Mouse (Mus musculus) hindbrain, embryonic 13.5 days (tissue): Measurements from ENCODE around the gene Taf5. TPM values are rescaled to one million over a fixed set of nuclear protein-coding genes. Genes with fewer than 3 reads are reported as not detected.

Source experiments
- ATAC-seq: fragments of 200-750 bp; cut with Nextera tagmentation; 2 replicates; pipeline ENCODE4 v1.8.0; 2017; ENCODE audit warnings: moderate TSS enrichment; ENCODE audit not compliant: low FRiP score
- H3K27ac ChIP-seq: fragments of 300-500 bp; sonication (generic); 2 replicates; pipeline ENCODE4 v1.5.1; 2015; ENCODE audit warnings: inconsistent platforms, mild to moderate bottlenecking, moderate library complexity
- H3K27me3 ChIP-seq: fragments of 300-500 bp; sonication (generic); 2 replicates; pipeline ENCODE4 v1.6.1; 2015; ENCODE audit warnings: mild to moderate bottlenecking, inconsistent platforms
- H3K36me3 ChIP-seq: fragments of 300-500 bp; sonication (generic); 2 replicates; pipeline ENCODE4 v1.6.1; 2015; ENCODE audit warnings: mild to moderate bottlenecking, inconsistent platforms
- H3K4me1 ChIP-seq: fragments of 300-500 bp; sonication (generic); replicated peaks from 2 replicates; pipeline ENCODE4 v1.6.1; 2015; ENCODE audit warnings: inconsistent platforms
- H3K4me2 ChIP-seq: fragments of 300-500 bp; sonication (generic); 2 replicates; pipeline ENCODE4 v1.6.1; 2015; ENCODE audit warnings: inconsistent platforms, mild to moderate bottlenecking, moderate library complexity
- H3K4me3 ChIP-seq: fragments of 300-500 bp; sonication (generic); 2 replicates; pipeline ENCODE4 v1.5.1; 2015; ENCODE audit warnings: mild to moderate bottlenecking, inconsistent platforms
- H3K9ac ChIP-seq: fragments of 300-500 bp; sonication (generic); 2 replicates; pipeline ENCODE4 v1.6.1; 2015; ENCODE audit warnings: mild to moderate bottlenecking, inconsistent platforms
- H3K9me3 ChIP-seq: fragments of 300-500 bp; sonication (generic); 2 replicates; pipeline ENCODE4 v1.6.1; 2016; ENCODE audit warnings: inconsistent platforms
- WGBS: fragments of 180-500 bp; shearing (Covaris S2); methylation state at CpG from one replicate; pipeline ENCODE4 v1.1.7; 2015; 5-methylcytosine and 5-hydroxymethylcytosine counted together
- polyA plus RNA-seq: library from polyadenylated mRNA; unstranded; fragments of >200 nt; fragmentation: Nextera tagmentation; extraction: Ambion mirVana; gene quantifications from 2 replicates; pipeline ENCODE4 v1.2.1, GENCODE M21; 2015

The Taf5 gene
- polyA plus RNA-seq, 1 experiment from 2014 or later: 6.0 TPM

GRCm38 (mm10) chr19:47088226-47088625, 20.7 kb downstream of the Taf5 start:
- no peak overlapping the region; the same call in 1 of the 2 replicates for H3K27ac ChIP-seq
- H3K4me3 ChIP-seq: no peak overlapping the region
- H3K4me1 ChIP-seq: peaks cover 27% of the 10 kb centered on the region
- H3K27me3 ChIP-seq: no peaks in the 10 kb centered on the region
- H3K9ac ChIP-seq: no peak overlapping the region
- H3K36me3 ChIP-seq: peaks cover 30% of the 10 kb centered on the region
- H3K9me3 ChIP-seq: no peaks in the 10 kb centered on the region
- 88% methylated on average over 3 of the region's 3 CpGs for WGBS
- H3K4me2 ChIP-seq: no peak overlapping the region
- no peak for ATAC-seq

GRCm38 (mm10) chr19:47089718-47090525, 22.4 kb downstream of the Taf5 start:
- H3K27ac ChIP-seq: peak overlapping the region; percentile 90
- WGBS: 3% methylated on average over 36 of the region's 36 CpGs
- H3K36me3 ChIP-seq: peaks cover 25% of the 10 kb centered on the region
- peak overlapping the region; percentile 73 for H3K4me2 ChIP-seq
- H3K4me3 ChIP-seq: peak overlapping the region; percentile 98
- ATAC-seq: peak; percentile 76
- peak overlapping the region; percentile 99 for H3K9ac ChIP-seq
- H3K27me3 ChIP-seq: no peaks in the 10 kb centered on the region
- H3K9me3 ChIP-seq: no peaks in the 10 kb centered on the region
- peaks cover 27% of the 10 kb centered on the region for H3K4me1 ChIP-seq

- Histone ChIP-seq H3K4me1 (peaks cover 27% of the 10 kb centered on the region), H3K9me3 (no peaks in the 10 kb centered on the region), H3K36me3 (peaks cover 28% of the 10 kb centered on the region), H3K27ac (peak within 1 kb of the TSS; percentile 90), H3K4me2 (peak within 1 kb of the TSS; percentile 75), H3K4me3 (peak within 1 kb of the TSS; percentile 98), H3K27me3 (no peaks in the 10 kb centered on the region), H3K9ac (peak within 1 kb of the TSS; percentile 99)
- peak; percentile 100 for ATAC-seq
- under 1% methylated on average over 56 of the region's 56 CpGs for WGBS
Observed at GRCm38 (mm10) chr19:47090550-47091156, 23.1 kb downstream of the Taf5 start, which contains the start of the genes Usmg5 and Pdcd11. Gene Usmg5 (minus strand): TSS chr19:47090647. Gene Pdcd11 (plus strand): TSS chr19:47090768.

- Histone ChIP-seq H3K36me3 (peaks cover 98% of the 10 kb centered on the region), H3K4me3 (no peak overlapping the region), H3K9me3 (no peaks in the 10 kb centered on the region), H3K4me2 (no peak overlapping the region), H3K27ac (no peak overlapping the region), H3K9ac (no peak overlapping the region), H3K4me1 (no peaks in the 10 kb centered on the region), H3K27me3 (no peaks in the 10 kb centered on the region)
- 93% methylated on average over 5 of the region's 5 CpGs for WGBS
- ATAC-seq: no peak
Observed at GRCm38 (mm10) chr19:47101080-47101479, 33.5 kb downstream of the Taf5 start.

- Histone ChIP-seq H3K27me3 (no peaks in the 10 kb centered on the region), H3K36me3 (peaks cover 99% of the 10 kb centered on the region), H3K9me3 (no peaks in the 10 kb centered on the region), H3K9ac (no peak overlapping the region), H3K4me1 (no peaks in the 10 kb centered on the region), H3K27ac (no peak overlapping the region), H3K4me2 (no peak overlapping the region), H3K4me3 (no peak overlapping the region)
- 97% methylated on average over 9 of the region's 9 CpGs for WGBS
- ATAC-seq: no peak
Observed at GRCm38 (mm10) chr19:47104641-47105271, 37.2 kb downstream of the Taf5 start.

GRCm38 (mm10) chr19:47118634-47119033, 51.1 kb downstream of the Taf5 start:
- no peaks in the 10 kb centered on the region for H3K27me3 ChIP-seq
- H3K27ac ChIP-seq: no peak overlapping the region
- 93% methylated on average over 2 of the region's 2 CpGs for WGBS
- peaks cover 78% of the 10 kb centered on the region for H3K36me3 ChIP-seq
- no peak overlapping the region for H3K4me3 ChIP-seq
- no peaks in the 10 kb centered on the region for H3K9me3 ChIP-seq
- no peak overlapping the region for H3K4me2 ChIP-seq
- no peak for ATAC-seq
- H3K4me1 ChIP-seq: no peaks in the 10 kb centered on the region
- no peak overlapping the region for H3K9ac ChIP-seq

- WGBS: 43% methylated on average over 4 of the region's 4 CpGs
- H3K9ac ChIP-seq: no peak overlapping the region
- H3K4me2 ChIP-seq: no peak overlapping the region
- no peaks in the 10 kb centered on the region for H3K4me1 ChIP-seq
- H3K9me3 ChIP-seq: no peaks in the 10 kb centered on the region
- no peak for ATAC-seq
- H3K27me3 ChIP-seq: no peaks in the 10 kb centered on the region
- H3K4me3 ChIP-seq: no peak overlapping the region
- no peak overlapping the region for H3K27ac ChIP-seq
- peaks cover 74% of the 10 kb centered on the region for H3K36me3 ChIP-seq
Observed at GRCm38 (mm10) chr19:47121054-47121453, 53.5 kb downstream of the Taf5 start.

GRCm38 (mm10) chr19:47122802-47123201, 55.3 kb downstream of the Taf5 start:
- Histone ChIP-seq H3K27me3 (no peaks in the 10 kb centered on the region), H3K4me3 (no peak overlapping the region), H3K4me2 (no peak overlapping the region), H3K9me3 (no peaks in the 10 kb centered on the region), H3K9ac (no peak overlapping the region), H3K27ac (no peak overlapping the region), H3K4me1 (no peaks in the 10 kb centered on the region), H3K36me3 (peaks cover 74% of the 10 kb centered on the region)
- WGBS: 28% methylated on average over 2 of the region's 2 CpGs
- no peak for ATAC-seq

GRCm38 (mm10) chr19:47128164-47128563, 60.6 kb downstream of the Taf5 start:
- 98% methylated on average over 10 of the region's 10 CpGs for WGBS
- no peaks in the 10 kb centered on the region for H3K27me3 ChIP-seq
- no peak overlapping the region for H3K27ac ChIP-seq
- no peak overlapping the region for H3K4me2 ChIP-seq
- no peak overlapping the region for H3K4me3 ChIP-seq
- no peaks in the 10 kb centered on the region for H3K4me1 ChIP-seq
- no peak overlapping the region for H3K9ac ChIP-seq
- ATAC-seq: no peak
- H3K9me3 ChIP-seq: no peaks in the 10 kb centered on the region
- peaks cover 89% of the 10 kb centered on the region for H3K36me3 ChIP-seq

- H3K27ac ChIP-seq: no peak overlapping the region
- H3K36me3 ChIP-seq: peaks cover 91% of the 10 kb centered on the region
- no peak overlapping the region for H3K4me3 ChIP-seq
- no peaks in the 10 kb centered on the region for H3K9me3 ChIP-seq
- H3K9ac ChIP-seq: no peak overlapping the region
- H3K27me3 ChIP-seq: no peaks in the 10 kb centered on the region
- H3K4me1 ChIP-seq: no peaks in the 10 kb centered on the region
- WGBS: 95% methylated on average over 11 of the region's 11 CpGs
- H3K4me2 ChIP-seq: no peak overlapping the region
- ATAC-seq: no peak
Observed at GRCm38 (mm10) chr19:47128835-47129234, 61.3 kb downstream of the Taf5 start.

GRCm38 (mm10) chr19:47130551-47131125, 63.1 kb downstream of the Taf5 start:
- H3K4me2 ChIP-seq: no peak overlapping the region
- WGBS: 94% methylated on average over 15 of the region's 15 CpGs
- no peak overlapping the region for H3K4me3 ChIP-seq
- H3K27ac ChIP-seq: no peak overlapping the region
- H3K27me3 ChIP-seq: no peaks in the 10 kb centered on the region
- H3K4me1 ChIP-seq: no peaks in the 10 kb centered on the region
- H3K36me3 ChIP-seq: peaks cover 74% of the 10 kb centered on the region
- no peak for ATAC-seq
- no peak overlapping the region for H3K9ac ChIP-seq
- no peaks in the 10 kb centered on the region for H3K9me3 ChIP-seq
